Mouse (Mus musculus) cortical plate, adult 2 months (tissue): ENCODE results near the gene Gsk3a. TPM values are rescaled to one million over a fixed set of nuclear protein-coding genes. Genes with fewer than 3 reads are reported as not detected.

ENCODE experiments used
- H3K27ac ChIP-seq: fragments of 200-500 bp; 2 replicates; pipeline ENCODE4 v1.5.1; 2012; ENCODE audit warnings: low read length, control low read depth, inconsistent platforms; ENCODE audit not compliant: insufficient read depth
- H3K4me1 ChIP-seq: fragments of 200-500 bp; 2 replicates; pipeline ENCODE4 v1.6.1; 2011; ENCODE audit warnings: low read length; ENCODE audit not compliant: control insufficient read depth, insufficient read depth
- H3K4me3 ChIP-seq: fragments of 200-500 bp; 2 replicates; pipeline ENCODE4 v1.5.1; 2011; ENCODE audit warnings: mild to moderate bottlenecking, low read length, control low read depth; ENCODE audit not compliant: insufficient read depth
- CTCF ChIP-seq: fragments of 200-500 bp; IDR thresholded peaks from 2 replicates; pipeline ENCODE4 v1.5.1; 2011; ENCODE audit warnings: mild to moderate bottlenecking, control low read depth, low read length; ENCODE audit not compliant: insufficient read depth; ENCODE audit errors: extremely low read depth
- POLR2A ChIP-seq: fragments of 200-500 bp; IDR thresholded peaks from 2 replicates; pipeline ENCODE4 v1.6.1; 2011; ENCODE audit warnings: mild to moderate bottlenecking, low read length, control low read depth; ENCODE audit not compliant: insufficient read depth; ENCODE audit errors: extremely low read depth
- polyA plus RNA-seq: library from polyadenylated mRNA; depleted of rRNA; stranded (reverse); fragments of >200 nt; gene quantifications from 2 replicates; pipeline ENCODE4 v1.2.3, GENCODE M21; 2012

Gene Gsk3a
- polyA plus RNA-seq, 1 experiment = 287 TPM

DNA sequence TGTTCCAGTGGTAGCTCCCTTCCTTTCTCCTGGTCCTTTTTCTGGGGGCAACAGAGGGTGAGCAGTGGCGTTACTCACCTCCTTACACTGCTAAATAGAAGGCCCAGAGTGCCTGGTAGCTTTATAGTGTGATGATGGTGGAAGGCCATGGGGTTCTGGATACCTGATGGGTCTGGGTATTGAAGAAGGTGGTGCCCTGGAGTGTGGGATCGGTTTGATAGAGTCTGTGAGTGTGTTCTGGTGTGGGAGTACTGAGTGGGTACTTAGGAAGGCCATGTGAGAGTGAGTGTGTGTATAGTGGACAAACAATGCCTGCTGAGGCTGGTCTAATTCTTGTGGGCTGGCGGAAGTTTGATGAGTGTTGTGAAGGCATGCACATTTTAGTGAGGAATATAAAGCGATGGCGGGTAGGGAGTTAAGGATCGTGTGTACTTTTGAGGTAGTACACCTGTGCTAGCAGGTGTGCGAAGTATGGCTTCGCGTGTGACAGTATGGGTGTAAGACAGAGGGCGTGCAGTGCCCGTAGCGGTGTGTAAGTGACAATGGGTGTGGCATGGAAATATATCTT, 43.6 kb upstream of the Gsk3a start:
- peaks cover 3% of the 10 kb centered on the region; the same call in 1 of the 2 replicates for H3K4me1 ChIP-seq
- TF ChIP-seq CTCF (no peak), POLR2A (no peak)
- H3K4me3 ChIP-seq = peak overlapping the region; percentile 49
- H3K27ac ChIP-seq = peak overlapping the region; percentile 85

DNA sequence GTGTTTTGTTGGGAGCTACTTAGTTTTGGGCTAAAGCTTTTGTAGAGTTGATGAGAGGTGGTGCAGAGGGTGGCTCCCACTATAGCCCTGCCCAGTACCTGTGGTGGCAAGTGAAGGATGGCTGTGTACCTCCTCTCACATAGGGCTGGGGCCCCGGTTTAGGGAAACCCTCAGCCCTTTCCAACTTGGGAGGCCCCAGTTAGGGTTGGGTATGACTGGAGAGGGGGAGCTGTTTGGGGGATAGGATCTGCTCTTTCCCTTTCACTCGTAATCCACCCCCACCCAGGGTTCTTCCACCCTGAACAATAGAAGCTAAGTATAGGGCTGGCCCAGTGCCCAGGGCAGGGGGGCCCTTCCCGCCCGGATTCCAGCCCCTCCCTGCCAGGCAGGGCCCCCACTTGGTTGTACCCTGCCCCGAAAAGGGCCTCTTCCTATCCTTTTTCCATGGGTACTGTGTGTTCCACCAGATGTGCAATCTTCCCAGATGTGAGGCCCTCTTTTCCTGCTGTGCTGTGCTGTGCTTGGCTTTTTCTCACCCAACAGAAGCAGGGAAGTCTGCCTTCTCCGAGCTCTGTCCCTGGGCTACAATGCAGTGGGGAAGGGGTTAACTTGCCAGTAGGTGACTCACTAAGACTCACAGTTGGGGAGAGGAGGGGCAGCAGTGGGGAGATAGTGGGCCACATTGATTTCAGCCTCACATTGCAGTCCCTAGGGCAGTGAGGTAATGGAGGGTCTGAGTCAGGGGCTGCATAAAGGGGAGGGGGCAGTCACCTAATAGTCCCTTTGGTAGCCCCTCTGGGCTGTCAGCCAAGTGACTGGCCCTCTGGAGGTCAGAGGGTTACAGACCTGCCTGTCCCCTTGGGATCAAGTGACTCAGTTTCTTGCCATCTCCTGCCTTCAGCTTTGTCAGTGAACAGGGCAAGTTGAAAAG, 42.5 kb upstream of the Gsk3a start:
- peaks cover 6% of the 10 kb centered on the region for H3K4me1 ChIP-seq
- peak overlapping the region; percentile 40 for H3K4me3 ChIP-seq
- TF ChIP-seq CTCF (no peak), POLR2A (no peak)
- H3K27ac ChIP-seq = peak overlapping the region; percentile 97

DNA sequence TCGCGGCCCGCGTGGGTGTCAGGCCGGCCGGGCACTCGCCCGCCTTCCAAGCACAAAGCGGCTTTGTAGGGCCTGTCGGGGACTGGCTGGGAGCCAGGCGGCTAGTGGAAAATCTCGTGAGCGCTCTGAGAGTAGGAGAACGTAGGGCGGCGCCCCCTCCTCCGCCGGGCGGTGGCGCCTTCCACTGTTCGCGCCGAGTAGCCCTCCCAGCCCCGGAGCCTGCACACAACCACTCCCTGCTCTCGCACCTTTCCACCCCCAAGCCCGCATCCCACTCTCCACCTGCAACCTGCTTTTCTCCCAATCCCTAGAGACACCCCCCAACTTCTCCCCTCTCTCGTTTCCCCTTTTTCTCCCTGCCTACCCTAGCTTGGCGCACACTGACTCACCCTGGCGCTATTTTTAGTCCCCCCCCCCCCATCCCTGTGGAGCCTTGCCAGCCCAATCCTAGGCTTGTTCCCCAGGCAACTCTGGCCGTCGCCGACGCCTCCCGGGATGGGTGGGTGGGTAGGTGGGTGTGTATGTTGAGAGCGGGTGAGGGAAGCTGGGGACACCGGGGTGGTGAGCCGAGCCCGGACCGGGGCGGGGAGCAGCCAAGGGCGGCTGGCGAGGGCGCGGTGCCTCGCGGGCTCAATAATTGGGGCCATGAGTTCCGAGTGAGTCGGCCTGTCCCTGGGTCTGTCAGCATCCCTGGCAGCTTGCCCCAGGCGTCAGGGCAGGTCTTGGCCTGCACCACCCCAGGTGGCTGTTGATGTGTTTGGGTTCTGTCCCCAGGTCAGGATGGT, 41.6 kb upstream of the Gsk3a start:
- Histone ChIP-seq H3K27ac (peak overlapping the region; percentile 97), H3K4me1 (peaks cover 11% of the 10 kb centered on the region), H3K4me3 (peak overlapping the region; percentile 40)
- TF ChIP-seq POLR2A (no peak), CTCF (no peak)

DNA sequence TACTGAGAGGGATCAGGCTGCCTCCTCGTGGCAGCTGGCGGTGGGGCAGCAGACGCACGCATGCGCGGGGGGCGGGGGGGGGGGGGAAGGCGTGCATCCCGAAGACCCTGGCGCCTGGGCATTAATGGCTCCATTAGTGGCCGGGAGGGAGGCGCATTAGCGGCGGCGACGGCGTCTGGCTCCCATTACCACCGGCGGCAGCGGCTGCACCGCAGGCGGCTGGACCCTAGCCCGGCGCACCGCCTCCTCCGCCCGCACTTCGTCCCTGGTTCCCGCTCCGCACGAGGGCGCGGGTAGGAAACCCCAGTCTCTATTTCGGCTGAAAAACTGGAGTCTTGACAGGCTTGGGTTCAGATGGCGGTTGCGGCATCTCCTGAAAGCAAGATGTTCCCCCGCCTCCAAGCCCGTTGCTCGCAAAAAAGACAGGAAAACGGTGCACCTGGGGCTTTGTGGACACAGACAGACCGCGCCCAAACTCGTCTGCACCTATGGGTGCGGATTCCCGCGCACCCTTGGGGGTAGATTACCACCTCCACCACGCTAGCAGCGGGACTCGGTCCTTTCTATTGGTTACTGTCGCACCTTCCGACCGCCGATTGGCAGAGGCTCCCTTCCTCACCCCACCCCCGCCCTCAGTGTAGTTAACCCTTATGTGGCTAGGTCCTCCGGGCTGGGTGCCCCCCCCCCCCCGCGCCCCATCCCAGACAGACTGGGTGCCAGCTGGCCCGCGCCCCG, 40.9 kb upstream of the Gsk3a start:
- Histone ChIP-seq H3K4me3 (peak overlapping the region; percentile 40), H3K27ac (peak overlapping the region; percentile 97), H3K4me1 (peaks cover 14% of the 10 kb centered on the region)
- TF ChIP-seq CTCF (peak; percentile 58), POLR2A (peak; percentile 65; the same call in 1 of the 2 replicates)

DNA sequence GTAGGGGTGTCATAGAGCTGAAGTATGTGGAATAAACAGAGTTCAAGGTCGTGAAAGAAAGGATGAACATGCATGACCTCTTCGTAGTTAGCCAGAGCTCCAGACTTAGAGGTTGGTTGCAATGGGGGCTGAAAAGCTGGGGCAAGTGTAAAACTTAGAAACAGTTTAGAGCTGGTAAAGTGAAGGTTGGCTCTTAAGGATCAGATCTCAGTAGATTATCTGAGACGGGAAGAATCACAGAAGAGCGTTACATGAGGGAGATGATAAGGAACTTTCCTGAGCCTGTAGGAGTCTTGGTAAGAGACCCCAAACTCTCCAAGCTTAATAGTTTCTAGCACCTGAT, 40.3 kb upstream of the Gsk3a start:
- TF ChIP-seq POLR2A (no peak), CTCF (no peak)
- Histone ChIP-seq H3K27ac (peak overlapping the region; percentile 39; the same call in 1 of the 2 replicates), H3K4me1 (peaks cover 14% of the 10 kb centered on the region), H3K4me3 (peak overlapping the region; percentile 40; the same call in 1 of the 2 replicates)

- Histone ChIP-seq H3K4me1 (peaks cover 14% of the 10 kb centered on the region), H3K4me3 (no peak overlapping the region)
Observed at GRCm38 (mm10) chr7:25277405-25277804, 39.8 kb upstream of the Gsk3a start.

GRCm38 (mm10) chr7:25275555-25276298, 38.1 kb upstream of the Gsk3a start:
- TF ChIP-seq CTCF (no peak), POLR2A (no peak)
- Histone ChIP-seq H3K4me3 (no peak overlapping the region), H3K4me1 (peaks cover 11% of the 10 kb centered on the region), H3K27ac (0 out of 2 replicates have a peak overlapping the region, but pooled peaks have one; percentile 33)

More at GRCm38 (mm10) chr7:25277405-25277804, 39.8 kb upstream of the Gsk3a start:
- no peak for TF ChIP-seq CTCF
- no peak for TF ChIP-seq POLR2A
- H3K27ac ChIP-seq = no peak overlapping the region

DNA sequence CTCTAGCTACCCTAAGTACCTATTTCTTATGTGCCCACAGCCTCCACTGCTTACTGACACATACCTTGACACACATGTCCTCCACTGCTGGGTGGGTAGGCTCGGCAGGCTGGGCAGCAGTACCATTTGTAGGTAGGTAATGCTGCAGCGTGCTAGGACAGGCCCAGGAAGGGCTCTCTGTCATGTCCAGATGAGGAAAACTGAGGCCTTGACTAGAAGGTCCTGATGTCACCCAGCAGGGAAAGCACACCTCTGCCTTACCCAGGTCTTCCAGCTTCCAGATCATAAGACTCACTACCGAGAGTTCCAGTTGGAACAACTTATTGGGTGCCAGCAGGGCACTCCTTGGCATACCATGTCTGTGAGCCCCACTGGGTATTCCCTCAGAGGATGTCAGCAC, 37.3 kb upstream of the Gsk3a start:
- TF ChIP-seq CTCF (no peak), POLR2A (no peak)
- Histone ChIP-seq H3K27ac (no peak overlapping the region), H3K4me3 (no peak overlapping the region), H3K4me1 (peaks cover 12% of the 10 kb centered on the region)

DNA sequence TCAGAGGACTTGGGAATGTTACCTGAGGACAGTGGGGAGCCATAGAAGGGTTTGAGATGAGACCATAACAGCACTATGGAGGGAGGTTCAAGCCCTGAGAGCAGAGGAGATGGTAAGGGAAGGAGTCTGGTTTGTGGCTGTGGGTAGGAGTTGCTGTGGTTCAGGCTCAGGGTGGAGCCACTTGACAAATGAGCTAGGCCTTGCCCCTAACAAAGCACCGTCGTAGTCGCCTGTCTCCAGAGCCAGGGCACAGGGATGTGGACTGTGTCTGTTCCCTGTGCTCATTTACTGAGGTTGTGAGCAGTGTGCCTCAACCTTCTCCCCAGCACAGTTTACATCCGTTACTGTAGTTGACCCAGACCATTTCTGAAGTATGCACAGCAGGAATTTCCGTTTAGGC, 36.9 kb upstream of the Gsk3a start:
- Histone ChIP-seq H3K4me1 (peaks cover 16% of the 10 kb centered on the region), H3K27ac (no peak overlapping the region), H3K4me3 (no peak overlapping the region)
- TF ChIP-seq POLR2A (no peak), CTCF (no peak)
